12 mouse cellular contexts compared by ENCODE assay signal in the genomic region with DNA sequence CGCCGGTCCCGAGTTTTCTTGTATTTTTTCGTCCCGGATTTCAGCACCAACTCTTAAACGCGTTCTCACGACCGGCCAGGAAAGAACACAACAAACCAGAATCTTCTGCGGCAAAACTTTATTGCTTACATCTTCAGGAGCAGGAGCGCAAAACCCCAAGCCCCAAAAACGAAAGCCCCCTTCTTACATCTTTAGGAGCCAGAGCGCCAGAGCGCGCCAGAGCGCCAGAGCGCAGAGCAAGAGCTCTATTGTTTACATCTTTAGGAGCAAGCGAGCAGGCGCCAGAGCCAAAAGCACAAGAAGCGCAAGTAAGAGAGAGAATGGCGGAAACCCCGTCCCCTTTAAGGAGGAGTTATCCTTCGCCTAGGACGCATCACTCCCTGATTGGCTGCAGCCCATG. TPM values are rescaled to one million over a fixed set of nuclear protein-coding genes. Genes with fewer than 3 reads are reported as not detected.
DNase-seq lines count a peak whose midpoint lies in the region.
"Not testable (repeated sequence)": the region's sequence is repeated elsewhere in the genome, so short reads cannot be mapped to it uniquely, and the experiment has no call there.
"Had no signal": no experiment of that assay in that cellular context is flagged by ENCODE, and none has a peak within 500 bp of the region (broad histone marks: within the 10 kb centered on the region; RNA-seq: fewer than 3 reads in every experiment).

No protein-coding gene starts in this region.

- peak; percentile 2 for DNase-seq in adrenal gland, postnatal 14 days
- DNase-seq in gastrocnemius, postnatal 10 days = peak; percentile 8
- peak; percentile 2 for DNase-seq in heart, postnatal 14 days
- peak; percentile 6 for DNase-seq in kidney, postnatal 14 days
- DNase-seq in ovary, adult 18-20 months (ENCODE audit: low spot score) = peak; percentile 2
- peak; percentile 0 to 8 for DNase-seq in spleen, postnatal 14 days (ENCODE audit: low spot score in 2 of 2)
- DNase-seq in thymus, postnatal 4 days = peak; percentile 8

- intact Hi-C loops in heart, postnatal 14 days (cut with DNase I) = not testable (repeated sequence)

RNA-seq across cellular contexts. Expression of a gene that starts 10.1 kb away (rescaled TPM):
- total RNA-seq in adrenal gland, postnatal 14 days (2021) = 0.41 and 0.90 TPM in 2 replicates
- total RNA-seq in gastrocnemius, postnatal 10 days (2021) = 1 to 10 TPM; 1.0 to 1.7 TPM
- total RNA-seq in heart, postnatal 14 days (2021) = under 1 TPM; 0.33 to 0.56 TPM
- total RNA-seq: MEL had no signal

RNA-seq across cellular contexts. Expression of a gene that starts 59.8 kb away (rescaled TPM):
- total RNA-seq in adrenal gland, postnatal 14 days (2021) = not detected in 2 replicates
- under 1 TPM in 1 of 2 experiments, not detected in 1; 0.14 TPM for total RNA-seq in gastrocnemius, postnatal 10 days (2021)
- not detected for total RNA-seq in heart, postnatal 14 days (2021)
- total RNA-seq: adrenal gland, postnatal 25 days; gastrocnemius, adult 8-10 months; hematopoietic stem cell, adult 5-6 weeks; hindbrain, postnatal 0 days; MEL had no signal

Comparison
In these comparisons a context has a peak if more than half of its experiments do, and no peak if none do; other contexts are left out.
1. Peak in every context shown above with its lines: DNase-seq.